Mouse (Mus musculus) myocyte (in vitro differentiated cells): ENCODE data around the gene Arid1b. TPM values are rescaled to one million over a fixed set of nuclear protein-coding genes. Genes with fewer than 3 reads are reported as not detected.

ENCODE experiments used
- H3K27me3 ChIP-seq: one replicate; pipeline ENCODE4 v1.6.1; 2011; ENCODE audit not compliant: control insufficient read depth, insufficient read depth, insufficient read length
- H3K36me3 ChIP-seq: one replicate; pipeline ENCODE4 v1.6.1; 2011; ENCODE audit not compliant: control insufficient read depth, insufficient read depth
- H3K4me2 ChIP-seq: one replicate; pipeline ENCODE4 v1.6.1; 2011; ENCODE audit warnings: low read depth, control low read depth
- H3K4me3 ChIP-seq: one replicate; pipeline ENCODE4 v1.5.1; 2011; ENCODE audit warnings: mild to moderate bottlenecking, control low read depth, moderate library complexity
- H3K79me2 ChIP-seq: one replicate; pipeline ENCODE4 v1.6.1; 2011; ENCODE audit not compliant: control insufficient read depth, insufficient read depth
- H3ac ChIP-seq: one replicate; pipeline ENCODE4 v1.6.1; 2011; ENCODE audit not compliant: control insufficient read depth, insufficient read length
- CEBPB ChIP-seq: IDR thresholded peaks from 2 replicates; pipeline ENCODE4 v1.6.1; 2011; ENCODE audit warnings: mild to moderate bottlenecking, moderate library complexity; ENCODE audit not compliant: poor library complexity, insufficient read depth, severe bottlenecking
- E2F4 ChIP-seq: IDR thresholded peaks from one replicate; pipeline ENCODE4 v1.6.1; 2011; ENCODE audit warnings: mild to moderate bottlenecking, control low read depth, moderate library complexity; ENCODE audit not compliant: insufficient read depth
- MAX ChIP-seq: IDR thresholded peaks from one replicate; pipeline ENCODE4 v1.6.1; 2011; ENCODE audit warnings: low read depth, mild to moderate bottlenecking, control low read depth
- MYOD1 ChIP-seq, 3 experiments: IDR thresholded peaks; one replicate each; pipeline ENCODE4 v1.6.1; 2011; ENCODE audit warnings: control low read depth in 2 of 3, low read depth in 2 of 3, mild to moderate bottlenecking in 2 of 3, moderate library complexity in 1 of 3; ENCODE audit not compliant: insufficient read length in 2 of 3, control insufficient read depth in 1 of 3
- MYOG ChIP-seq, 3 experiments: IDR thresholded peaks; one replicate each; pipeline ENCODE4 v1.6.1; 2011; ENCODE audit warnings: control low read depth in 2 of 3, low read depth in 2 of 3, mild to moderate bottlenecking in 2 of 3; ENCODE audit not compliant: insufficient read length in 2 of 3, control insufficient read depth in 1 of 3, insufficient read depth in 1 of 3
- POLR2A ChIP-seq: IDR thresholded peaks from one replicate; pipeline ENCODE4 v1.6.1; 2011; ENCODE audit warnings: low read depth, mild to moderate bottlenecking, control low read depth, moderate library complexity; ENCODE audit not compliant: insufficient read length
- POLR2AphosphoS2 ChIP-seq: IDR thresholded peaks from one replicate; pipeline ENCODE4 v1.6.1; 2011; ENCODE audit warnings: low read depth, control low read depth; ENCODE audit not compliant: insufficient read length
- REST ChIP-seq: IDR thresholded peaks from one replicate; pipeline ENCODE4 v1.6.1; 2011; ENCODE audit warnings: mild to moderate bottlenecking, control low read depth, moderate library complexity; ENCODE audit not compliant: insufficient read depth, insufficient read length
- SRF ChIP-seq: IDR thresholded peaks from one replicate; pipeline ENCODE4 v1.6.1; 2011; ENCODE audit warnings: low read depth; ENCODE audit not compliant: control insufficient read depth, insufficient read length
- TCF12 ChIP-seq: IDR thresholded peaks from one replicate; pipeline ENCODE4 v1.6.1; 2011; ENCODE audit warnings: mild to moderate bottlenecking, control low read depth; ENCODE audit not compliant: poor library complexity, insufficient read depth, severe bottlenecking
- TCF3 ChIP-seq: IDR thresholded peaks from one replicate; pipeline ENCODE4 v1.6.1; 2011; ENCODE audit warnings: low read depth, control low read depth; ENCODE audit not compliant: insufficient read length
- USF1 ChIP-seq: IDR thresholded peaks from one replicate; pipeline ENCODE4 v1.6.1; 2011; ENCODE audit warnings: low read depth, mild to moderate bottlenecking, control low read depth, moderate library complexity
- polyA plus RNA-seq: library from polyadenylated mRNA; unstranded; fragments of >200 nt; fragmentation: generic; extraction: Trizol; gene quantifications from one replicate; pipeline ENCODE4 v1.2.1, GENCODE M21; 2012; ENCODE audit warnings: missing spikeins

Arid1b gene
- polyA plus RNA-seq, 1 experiment = 10.9 TPM

GRCm38 (mm10) chr17:5227950-5228615 lies 234.0 kb downstream of the Arid1b start:
- Histone ChIP-seq H3K36me3 (no peaks in the 10 kb centered on the region), H3K4me3 (no peak overlapping the region), H3K4me2 (no peak overlapping the region), H3K27me3 (no peaks in the 10 kb centered on the region), H3K79me2 (peaks cover 7% of the 10 kb centered on the region), H3ac (no peak overlapping the region)
- TF ChIP-seq REST (no peak), TCF12 (no peak), MYOG (IDR thresholded peaks at IDR 0.05; ENCODE audit: control insufficient read depth in 1 of 3, insufficient read depth in 1 of 3, insufficient read length in 2 of 3, low read depth in 2 of 3) (no peak), MAX (no peak), POLR2A (no peak), SRF (no peak), TCF3 (no peak)

- Histone ChIP-seq H3K36me3 (no peaks in the 10 kb centered on the region), H3K4me3 (no peak overlapping the region), H3K27me3 (no peaks in the 10 kb centered on the region), H3ac (no peak overlapping the region), H3K4me2 (no peak overlapping the region), H3K79me2 (peaks cover 7% of the 10 kb centered on the region)
- no peak for TF ChIP-seq MAX
- TF ChIP-seq POLR2AphosphoS2 = no peak
- peak in 1 of 3 experiments; percentile 26 for TF ChIP-seq MYOD1 (IDR thresholded peaks at IDR 0.05; ENCODE audit: control insufficient read depth in 1 of 3, insufficient read length in 2 of 3, low read depth in 2 of 3)
- TF ChIP-seq TCF3 = no peak
- TF ChIP-seq USF1 = no peak
Observed at GRCm38 (mm10) chr17:5228616-5229250, 234.6 kb downstream of the Arid1b start.

- H3K4me2 ChIP-seq = no peak overlapping the region
- TF ChIP-seq POLR2A = no peak
- TF ChIP-seq TCF12 = no peak
- no peak for TF ChIP-seq POLR2AphosphoS2
- no peak for TF ChIP-seq MAX
- TF ChIP-seq USF1 = no peak
- TF ChIP-seq REST = no peak
- no peak for TF ChIP-seq MYOG (IDR thresholded peaks at IDR 0.05; ENCODE audit: control insufficient read depth in 1 of 3, insufficient read depth in 1 of 3, insufficient read length in 2 of 3, low read depth in 2 of 3)
- TF ChIP-seq TCF3 = no peak
- TF ChIP-seq SRF = no peak
- TF ChIP-seq E2F4 = no peak
- TF ChIP-seq MYOD1 (IDR thresholded peaks at IDR 0.05; ENCODE audit: control insufficient read depth in 1 of 3, insufficient read length in 2 of 3, low read depth in 2 of 3) = no peak
- TF ChIP-seq CEBPB = no peak
- no peaks in the 10 kb centered on the region for H3K27me3 ChIP-seq
- no peak overlapping the region for H3ac ChIP-seq
- no peak overlapping the region for H3K4me3 ChIP-seq
- peaks cover 5% of the 10 kb centered on the region for H3K79me2 ChIP-seq
- H3K36me3 ChIP-seq = no peaks in the 10 kb centered on the region
Observed at GRCm38 (mm10) chr17:5230063-5230462, 235.9 kb downstream of the Arid1b start.

- H3K36me3 ChIP-seq = no peaks in the 10 kb centered on the region
- H3K27me3 ChIP-seq = no peaks in the 10 kb centered on the region
- H3ac ChIP-seq = no peak overlapping the region
- no peak overlapping the region for H3K4me3 ChIP-seq
- TF ChIP-seq MYOG (IDR thresholded peaks at IDR 0.05; ENCODE audit: control insufficient read depth in 1 of 3, insufficient read depth in 1 of 3, insufficient read length in 2 of 3, low read depth in 2 of 3) (no peak), MAX (no peak), POLR2AphosphoS2 (no peak), TCF3 (no peak), E2F4 (no peak), MYOD1 (IDR thresholded peaks at IDR 0.05; ENCODE audit: control insufficient read depth in 1 of 3, insufficient read length in 2 of 3, low read depth in 2 of 3) (no peak)
- peaks cover 16% of the 10 kb centered on the region for H3K79me2 ChIP-seq
- no peak overlapping the region for H3K4me2 ChIP-seq
Observed at GRCm38 (mm10) chr17:5232180-5232579, 238.0 kb downstream of the Arid1b start.

- TF ChIP-seq MAX (no peak), E2F4 (no peak), MYOD1 (IDR thresholded peaks at IDR 0.05; ENCODE audit: control insufficient read depth in 1 of 3, insufficient read length in 2 of 3, low read depth in 2 of 3) (no peak), CEBPB (no peak), POLR2A (no peak), REST (no peak), TCF12 (no peak), TCF3 (no peak), MYOG (IDR thresholded peaks at IDR 0.05; ENCODE audit: control insufficient read depth in 1 of 3, insufficient read depth in 1 of 3, insufficient read length in 2 of 3, low read depth in 2 of 3) (no peak), USF1 (no peak), POLR2AphosphoS2 (no peak), SRF (no peak)
- Histone ChIP-seq H3K4me2 (peak overlapping the region; percentile 67), H3ac (no peak overlapping the region), H3K36me3 (no peaks in the 10 kb centered on the region), H3K27me3 (no peaks in the 10 kb centered on the region), H3K4me3 (no peak overlapping the region), H3K79me2 (peaks cover 20% of the 10 kb centered on the region)
Observed at GRCm38 (mm10) chr17:5233991-5234390, 239.9 kb downstream of the Arid1b start.
